Mouse (Mus musculus): ENCODE results near the gene Tmem205.

DNA sequence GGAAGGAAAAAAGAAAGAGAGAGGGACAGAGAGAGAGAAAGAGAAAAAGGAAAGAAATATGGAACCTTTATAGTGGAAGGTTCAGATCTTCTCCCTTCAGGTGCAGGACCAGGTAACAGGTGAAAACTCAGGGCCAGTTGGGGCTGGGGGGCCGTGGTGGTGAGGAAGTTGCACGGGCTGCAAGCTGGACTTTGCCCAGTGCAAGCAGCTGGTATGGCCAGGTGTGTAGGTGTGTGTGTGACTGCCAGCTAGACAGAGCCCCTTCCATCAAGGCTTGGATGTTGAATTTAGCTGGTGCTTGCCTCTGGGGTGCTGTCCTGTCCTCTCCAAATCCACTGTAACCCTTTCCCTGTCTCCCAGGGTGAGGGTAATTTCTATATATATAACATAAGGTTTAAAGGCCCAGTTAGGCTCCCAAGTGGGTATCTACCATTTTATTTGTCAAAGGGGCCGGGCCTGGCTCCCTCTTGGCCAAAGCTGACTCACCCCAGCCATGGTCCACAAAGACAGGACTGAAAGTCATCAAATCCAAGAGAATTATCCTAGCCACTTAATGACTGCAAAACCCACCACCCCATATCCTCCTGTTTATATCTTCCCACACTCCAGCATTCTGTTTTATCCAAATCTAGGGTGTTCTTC is 10.4 kb downstream of the Tmem205 start:
- no peak for TF ChIP-seq POLR2A (IDR thresholded peaks at IDR 0.05; ENCODE audit: insufficient read depth, low read length)
- TF ChIP-seq CTCF (IDR thresholded peaks at IDR 0.05; ENCODE audit: low read depth, low read length): no peak
